Mouse (Mus musculus) MEL (cell line): ENCODE measurements around the gene Dclk1. TPM values are rescaled to one million over a fixed set of nuclear protein-coding genes. Genes with fewer than 3 reads are reported as not detected.

Experiments used
- DNase-seq: peaks from one replicate; pipeline ENCODE4 v3.0.0; 2011; ENCODE audit warnings: low read depth, low spot score
- H3K27ac ChIP-seq: 2 replicates; pipeline ENCODE4 v1.5.1; 2012; ENCODE audit warnings: low read depth, mild to moderate bottlenecking, control low read depth, low read length, moderate library complexity; ENCODE audit not compliant: control insufficient read depth
- H3K27me3 ChIP-seq, 2 experiments: fragments of 150-350 bp in 1 of 2; sonication (generic) in 1 of 2; 2 replicates each; pipeline ENCODE4 v1.6.1; 2012; ENCODE audit warnings: low read length in 2 of 2, mild to moderate bottlenecking in 2 of 2, improper control_type of control experiment in 1 of 2, moderate library complexity in 1 of 2; ENCODE audit not compliant: insufficient read depth in 2 of 2, control insufficient read depth in 1 of 2
- H3K36me3 ChIP-seq, 2 experiments: 2 replicates each; pipeline ENCODE4 v1.6.1; 2012 to 2014; ENCODE audit warnings: low read length in 2 of 2, improper control_type of control experiment in 1 of 2, inconsistent platforms in 1 of 2, mild to moderate bottlenecking in 1 of 2; ENCODE audit not compliant: insufficient read depth in 2 of 2, control insufficient read depth in 1 of 2
- H3K4me1 ChIP-seq, 2 experiments: fragments of 150-350 bp in 1 of 2; sonication (generic) in 1 of 2; 2 replicates each; pipeline ENCODE4 v1.6.1; 2012; ENCODE audit warnings: low read length in 2 of 2, improper control_type of control experiment in 1 of 2, mild to moderate bottlenecking in 1 of 2; ENCODE audit not compliant: insufficient read depth in 2 of 2, control insufficient read depth in 1 of 2
- H3K4me3 ChIP-seq, 2 experiments: fragments of 150-350 bp in 1 of 2; sonication (generic) in 1 of 2; 2 replicates each; pipeline ENCODE4 v1.5.1; 2012; ENCODE audit warnings: low read depth in 2 of 2, low read length in 2 of 2, mild to moderate bottlenecking in 2 of 2, moderate library complexity in 2 of 2, control low read depth in 1 of 2, improper control_type of control experiment in 1 of 2; ENCODE audit not compliant: control insufficient read depth in 1 of 2, insufficient read depth in 1 of 2
- H3K79me2 ChIP-seq: 2 replicates; pipeline ENCODE4 v1.6.1; 2012; ENCODE audit warnings: mild to moderate bottlenecking, low read length, moderate library complexity; ENCODE audit not compliant: control insufficient read depth, poor library complexity, insufficient read depth
- H3K9ac ChIP-seq: 2 replicates; pipeline ENCODE4 v1.6.1; 2012; ENCODE audit warnings: low read depth, mild to moderate bottlenecking, control low read depth, low read length, moderate library complexity; ENCODE audit not compliant: control insufficient read depth, poor library complexity, severe bottlenecking
- H3K9me3 ChIP-seq: fragments of 150-350 bp; sonication (generic); replicated peaks from 2 replicates; pipeline ENCODE4 v1.6.1; 2012; ENCODE audit warnings: mild to moderate bottlenecking, low read length, improper control_type of control experiment, moderate library complexity; ENCODE audit not compliant: insufficient read depth
- BHLHE40 ChIP-seq: IDR thresholded peaks from 2 replicates; pipeline ENCODE4 v1.6.1; 2012; ENCODE audit warnings: low read depth, mild to moderate bottlenecking, inconsistent platforms, low read length, improper control_type of control experiment, borderline replicate concordance
- CHD1 ChIP-seq: IDR thresholded peaks from 2 replicates; pipeline ENCODE4 v1.6.1; 2012; ENCODE audit warnings: low read depth, mild to moderate bottlenecking, inconsistent platforms, low read length, improper control_type of control experiment
- CTCF ChIP-seq, 3 experiments: IDR thresholded peaks in 2 of 3; conservative IDR thresholded peaks in 1 of 3; 2 replicates each; pipeline ENCODE4 v1.5.1; 2011 to 2012; ENCODE audit warnings: low read length in 3 of 3, low read depth in 2 of 3, mild to moderate bottlenecking in 2 of 3, improper control_type of control experiment in 1 of 3, inconsistent platforms in 1 of 3, mixed read lengths in 1 of 3, moderate library complexity in 1 of 3; ENCODE audit not compliant: control insufficient read depth in 1 of 3, insufficient read depth in 1 of 3, poor library complexity in 1 of 3, severe bottlenecking in 1 of 3
- E2F4 ChIP-seq: IDR thresholded peaks from 2 replicates; pipeline ENCODE4 v1.6.1; 2011; ENCODE audit warnings: low read depth, low read length, improper control_type of control experiment, borderline replicate concordance
- ELF1 ChIP-seq: IDR thresholded peaks from 2 replicates; pipeline ENCODE4 v1.6.1; 2014; ENCODE audit warnings: low read depth, mild to moderate bottlenecking, inconsistent platforms, low read length, improper control_type of control experiment, moderate library complexity
- GABPA ChIP-seq: IDR thresholded peaks from 2 replicates; pipeline ENCODE4 v1.6.1; 2012; ENCODE audit warnings: low read depth, mild to moderate bottlenecking, inconsistent platforms, low read length, improper control_type of control experiment, moderate library complexity
- GATA1 ChIP-seq: IDR thresholded peaks from 2 replicates; pipeline ENCODE4 v1.6.1; 2011; ENCODE audit warnings: low read depth, low read length, improper control_type of control experiment
- MAX ChIP-seq: IDR thresholded peaks from 2 replicates; pipeline ENCODE4 v1.6.1; 2011; ENCODE audit warnings: low read length, improper control_type of control experiment
- MYC ChIP-seq: IDR thresholded peaks from 2 replicates; pipeline ENCODE4 v1.6.1; 2011; ENCODE audit warnings: low read depth, mild to moderate bottlenecking, low read length, improper control_type of control experiment, moderate library complexity
- NELFE ChIP-seq: IDR thresholded peaks from 2 replicates; pipeline ENCODE4 v1.6.1; 2011; ENCODE audit warnings: low read depth, low read length, improper control_type of control experiment
- POLR2A ChIP-seq, 2 experiments: IDR thresholded peaks; 2 replicates each; pipeline ENCODE4 v1.6.1; 2011 to 2012; ENCODE audit warnings: low read length in 2 of 2, mild to moderate bottlenecking in 2 of 2, control low read depth in 1 of 2, improper control_type of control experiment in 1 of 2, low read depth in 1 of 2, moderate library complexity in 1 of 2; ENCODE audit not compliant: control insufficient read depth in 1 of 2, insufficient read depth in 1 of 2, poor library complexity in 1 of 2
- POLR2AphosphoS5 ChIP-seq: IDR thresholded peaks from 2 replicates; pipeline ENCODE4 v1.6.1; 2012; ENCODE audit warnings: low read depth, borderline replicate concordance, mild to moderate bottlenecking, inconsistent platforms, low read length, moderate library complexity, mixed read lengths
- RAD21 ChIP-seq: IDR thresholded peaks from 2 replicates; pipeline ENCODE4 v1.6.1; 2011; ENCODE audit warnings: mild to moderate bottlenecking, low read depth, low read length, improper control_type of control experiment
- RCOR1 ChIP-seq: IDR thresholded peaks from 2 replicates; pipeline ENCODE4 v1.6.1; 2012; ENCODE audit warnings: low read depth, mild to moderate bottlenecking, inconsistent platforms, low read length, improper control_type of control experiment
- TCF12 ChIP-seq: IDR thresholded peaks from 2 replicates; pipeline ENCODE4 v1.6.1; 2014; ENCODE audit warnings: low read depth, mild to moderate bottlenecking, inconsistent platforms, low read length, improper control_type of control experiment, moderate library complexity
- UBTF ChIP-seq: IDR thresholded peaks from 2 replicates; pipeline ENCODE4 v1.6.1; 2012; ENCODE audit warnings: low read depth, mild to moderate bottlenecking, inconsistent platforms, low read length, improper control_type of control experiment, moderate library complexity, borderline replicate concordance; ENCODE audit not compliant: insufficient read depth
- USF2 ChIP-seq, 2 experiments: IDR thresholded peaks; 2 replicates each; pipeline ENCODE4 v1.6.1; 2011 to 2012; ENCODE audit warnings: improper control_type of control experiment in 2 of 2, low read length in 2 of 2, borderline replicate concordance in 1 of 2, inconsistent platforms in 1 of 2, low read depth in 1 of 2, mild to moderate bottlenecking in 1 of 2; ENCODE audit not compliant: insufficient read depth in 1 of 2
- ZNF384 ChIP-seq: IDR thresholded peaks from 2 replicates; pipeline ENCODE4 v1.6.1; 2012; ENCODE audit warnings: low read depth, mild to moderate bottlenecking, inconsistent platforms, low read length, improper control_type of control experiment
- polyA plus RNA-seq, 2 experiments: library from polyadenylated mRNA; stranded (reverse) in 1 of 2; unstranded in 1 of 2; fragments of >175 nt in 1 of 2; fragments of >200 nt in 1 of 2; gene quantifications; 2 replicates each; pipeline versions ENCODE4 v1.2.1 to v1.2.4; 2012; ENCODE audit warnings: low replicate concordance in 2 of 2, low read depth in 1 of 2; ENCODE audit not compliant: insufficient read length in 2 of 2, insufficient read depth in 1 of 2, missing spikeins in 1 of 2
- total RNA-seq: library from RNA; depleted of rRNA; stranded (reverse); fragments of 300-350 nt; gene quantifications from 2 replicates; pipeline ENCODE4 v1.2.3, GENCODE M21; 2012

The Dclk1 gene
- total and polyA plus RNA-seq, 3 experiments, result not detected

DNA sequence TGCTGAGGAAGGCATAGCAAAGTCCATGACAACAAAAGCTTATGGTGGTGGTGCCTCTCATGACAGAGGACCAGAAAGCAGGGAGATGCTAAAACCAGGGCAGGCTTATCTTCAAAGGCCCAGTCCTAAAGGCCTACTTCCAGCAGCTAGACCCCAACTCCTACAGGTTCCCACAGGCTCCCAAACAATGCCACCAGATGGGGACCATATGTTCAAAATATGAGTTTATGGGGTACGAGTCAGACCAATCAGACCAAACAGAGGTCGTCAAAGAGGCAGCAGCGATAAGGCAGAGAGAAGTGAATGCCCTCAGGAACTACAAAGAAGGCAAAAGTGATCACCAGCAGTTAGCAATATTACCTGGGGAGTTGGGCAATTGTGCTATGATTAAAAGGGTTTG, 303.1 kb downstream of the Dclk1 start:
- Histone ChIP-seq H3K9ac (no peak overlapping the region), H3K9me3 (no peaks in the 10 kb centered on the region), H3K79me2 (no peaks in the 10 kb centered on the region), H3K27ac (no peak overlapping the region), H3K36me3 (no peaks in the 10 kb centered on the region), H3K4me1 (no peaks in the 10 kb centered on the region), H3K4me3 (no peak overlapping the region), H3K27me3 (no peaks in the 10 kb centered on the region)
- TF ChIP-seq E2F4, result no peak
- no peak for TF ChIP-seq ELF1
- no peak for TF ChIP-seq POLR2A (IDR thresholded peaks at IDR 0.05; ENCODE audit: control insufficient read depth in 1 of 2, insufficient read depth in 1 of 2, low read depth in 1 of 2, low read length in 2 of 2, poor library complexity in 1 of 2)
- no peak for TF ChIP-seq RAD21
- TF ChIP-seq CHD1, result no peak
- TF ChIP-seq USF2 (IDR thresholded peaks at IDR 0.05; ENCODE audit: borderline replicate concordance in 1 of 2, insufficient read depth in 1 of 2, low read depth in 1 of 2, low read length in 2 of 2), result no peak
- TF ChIP-seq MYC, result no peak
- TF ChIP-seq MAX, result no peak
- no peak for DNase-seq

DNA sequence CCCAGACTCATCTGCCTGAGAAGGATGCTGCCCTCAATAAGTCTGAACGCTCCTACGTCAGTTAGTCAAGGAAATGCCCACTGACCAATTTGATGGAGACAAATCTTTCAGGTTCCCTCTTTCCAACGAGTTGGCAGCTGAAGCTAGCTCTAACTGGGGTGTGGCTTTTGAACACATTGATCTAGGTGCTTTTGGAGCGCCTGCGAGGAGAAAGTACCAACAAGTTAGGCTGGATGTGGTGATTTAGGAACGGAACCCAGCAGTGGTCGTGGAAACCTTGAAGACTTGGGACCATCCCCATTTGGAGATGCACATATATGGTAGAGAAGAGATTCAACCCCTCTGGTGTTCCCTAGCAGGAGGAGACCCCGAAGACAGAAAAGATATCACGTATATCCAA, 303.8 kb downstream of the Dclk1 start:
- Histone ChIP-seq H3K4me3 (no peak overlapping the region), H3K27ac (no peak overlapping the region), H3K79me2 (no peaks in the 10 kb centered on the region), H3K9ac (no peak overlapping the region), H3K4me1 (no peaks in the 10 kb centered on the region), H3K27me3 (no peaks in the 10 kb centered on the region), H3K36me3 (no peaks in the 10 kb centered on the region), H3K9me3 (no peaks in the 10 kb centered on the region)
- no peak for TF ChIP-seq USF2 (IDR thresholded peaks at IDR 0.05; ENCODE audit: borderline replicate concordance in 1 of 2, insufficient read depth in 1 of 2, low read depth in 1 of 2, low read length in 2 of 2)
- DNase-seq, result no peak

DNA sequence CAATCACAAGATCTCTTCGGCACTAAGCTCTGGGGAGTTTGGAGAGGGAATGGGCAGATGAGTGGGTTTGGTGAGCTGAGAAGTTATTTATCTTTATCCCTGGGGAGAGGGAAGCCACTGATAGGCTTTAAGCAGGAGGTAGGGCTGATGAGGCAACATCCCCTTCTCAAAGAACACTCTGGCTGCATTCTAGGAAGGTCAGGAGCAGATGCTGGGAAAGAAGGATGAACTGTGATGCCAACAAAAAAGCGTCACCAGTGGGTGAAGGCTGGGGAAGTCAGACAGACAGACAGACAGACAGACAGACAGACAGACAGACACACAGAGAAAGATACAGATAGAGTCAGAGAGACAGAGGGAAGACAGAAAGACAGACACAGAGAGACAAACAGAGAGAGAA, 304.9 kb downstream of the Dclk1 start:
- Histone ChIP-seq H3K9me3 (no peaks in the 10 kb centered on the region), H3K27ac (no peak overlapping the region), H3K9ac (no peak overlapping the region), H3K4me3 (no peak overlapping the region), H3K27me3 (no peaks in the 10 kb centered on the region), H3K79me2 (no peaks in the 10 kb centered on the region), H3K36me3 (no peaks in the 10 kb centered on the region), H3K4me1 (no peaks in the 10 kb centered on the region)
- no peak for TF ChIP-seq ELF1
- no peak for TF ChIP-seq RCOR1
- TF ChIP-seq USF2 (IDR thresholded peaks at IDR 0.05; ENCODE audit: borderline replicate concordance in 1 of 2, insufficient read depth in 1 of 2, low read depth in 1 of 2, low read length in 2 of 2), result no peak
- TF ChIP-seq CHD1, result no peak
- no peak for TF ChIP-seq ZNF384
- TF ChIP-seq CTCF (IDR thresholded peaks at IDR 0.05 in 2 of 3, conservative IDR thresholded peaks at IDR 0.05 in 1 of 3; ENCODE audit: control insufficient read depth in 1 of 3, insufficient read depth in 1 of 3, low read depth in 2 of 3, low read length in 3 of 3, poor library complexity in 1 of 3, severe bottlenecking in 1 of 3), result no peak
- TF ChIP-seq NELFE, result no peak
- no peak for TF ChIP-seq POLR2AphosphoS5
- no peak for TF ChIP-seq GATA1
- TF ChIP-seq TCF12, result no peak
- TF ChIP-seq GABPA, result no peak
- TF ChIP-seq BHLHE40, result no peak
- TF ChIP-seq UBTF, result no peak
- no peak for DNase-seq
